Mouse (Mus musculus) liver, embryonic 11.5 days (tissue): ENCODE measurements at regions not wholly inside any gene's neighbourhood (a gene's known extent, or its start where the extent isn't known, plus 50 kb on each side); places are given as distances from the start of the nearest gene placed in this dataset.

Source experiments
- ATAC-seq: fragments of 200-750 bp; cut with Nextera tagmentation; replicated peaks from 2 replicates; pipeline ENCODE4 v1.8.0; 2017; ENCODE audit warnings: moderate number of reproducible peaks, mild to moderate bottlenecking, moderate TSS enrichment, moderate library complexity; ENCODE audit not compliant: low FRiP score
- DNase-seq: peaks from one replicate; pipeline ENCODE4 v3.0.0-alpha.2; 2017; ENCODE audit warnings: low spot score
- H3K27ac ChIP-seq: fragments of 300-500 bp; sonication (generic); 2 replicates; pipeline ENCODE4 v1.5.1; 2014; ENCODE audit warnings: mild to moderate bottlenecking, low read depth, low read length, control low read depth
- H3K27me3 ChIP-seq: fragments of 300-500 bp; sonication (generic); replicated peaks from 2 replicates; pipeline ENCODE4 v1.6.1; 2014; ENCODE audit warnings: low read length, mixed read lengths; ENCODE audit not compliant: control insufficient read depth, insufficient read depth
- H3K36me3 ChIP-seq: fragments of 300-500 bp; sonication (generic); 2 replicates; pipeline ENCODE4 v1.6.1; 2014; ENCODE audit warnings: mild to moderate bottlenecking, low read length, moderate library complexity, mixed read lengths; ENCODE audit not compliant: control insufficient read depth, insufficient read depth
- H3K4me1 ChIP-seq: fragments of 300-500 bp; sonication (generic); replicated peaks from 2 replicates; pipeline ENCODE4 v1.6.1; 2014; ENCODE audit warnings: low read length, mixed read lengths; ENCODE audit not compliant: control insufficient read depth, insufficient read depth
- H3K4me2 ChIP-seq: fragments of 300-500 bp; sonication (generic); 2 replicates; pipeline ENCODE4 v1.6.1; 2014; ENCODE audit warnings: mild to moderate bottlenecking, control low read depth, moderate library complexity
- H3K4me3 ChIP-seq: fragments of 300-500 bp; sonication (generic); 2 replicates; pipeline ENCODE4 v1.5.1; 2014; ENCODE audit warnings: low read depth, low read length, control low read depth
- H3K9ac ChIP-seq: fragments of 300-500 bp; sonication (generic); 2 replicates; pipeline ENCODE4 v1.6.1; 2014; ENCODE audit warnings: low read depth, low read length, control low read depth
- H3K9me3 ChIP-seq: fragments of 300-500 bp; sonication (generic); 2 replicates; pipeline ENCODE4 v1.6.1; 2016; ENCODE audit warnings: low read length, inconsistent platforms, mixed read lengths; ENCODE audit not compliant: control insufficient read depth
- WGBS: fragments of 180-500 bp; shearing (Covaris S2); extraction: QIAGEN DNeasy Blood & Tissue Kit; methylation state at CpG from one replicate; pipeline ENCODE4 v1.1.7; 2014; 5-methylcytosine and 5-hydroxymethylcytosine counted together

- ATAC-seq = no peak
- H3K4me3 ChIP-seq = no peak overlapping the region
- no peaks in the 10 kb centered on the region for H3K9me3 ChIP-seq
- H3K4me2 ChIP-seq = no peak overlapping the region
- no peak for DNase-seq
- 81% methylated on average over 4 of the region's 4 CpGs for WGBS
- H3K27ac ChIP-seq = peak overlapping the region; percentile 20; the same call in 1 of the 2 replicates
- H3K27me3 ChIP-seq = no peaks in the 10 kb centered on the region
- H3K4me1 ChIP-seq = peaks cover 35% of the 10 kb centered on the region
- H3K9ac ChIP-seq = no peak overlapping the region
- H3K36me3 ChIP-seq = no peaks in the 10 kb centered on the region
Measured at GRCm38 (mm10) chr13:111940275-111940674, 131.5 kb upstream of the Map3k1 start.

GRCm38 (mm10) chr13:111940796-111941513 is 132.2 kb upstream of the Map3k1 start:
- Histone ChIP-seq H3K9ac (peak overlapping the region; percentile 49; the same call in 1 of the 2 replicates), H3K4me1 (peaks cover 34% of the 10 kb centered on the region), H3K36me3 (no peaks in the 10 kb centered on the region), H3K4me2 (0 out of 2 replicates have a peak overlapping the region, but pooled peaks have one; percentile 0), H3K27me3 (no peaks in the 10 kb centered on the region), H3K9me3 (no peaks in the 10 kb centered on the region), H3K27ac (peak overlapping the region; percentile 69), H3K4me3 (no peak overlapping the region)
- WGBS = 45% methylated on average over 6 of the region's 6 CpGs
- DNase-seq (no peak), ATAC-seq (peak; percentile 96)

GRCm38 (mm10) chr13:111941946-111942345 is 133.2 kb upstream of the Map3k1 start:
- Histone ChIP-seq H3K9me3 (no peaks in the 10 kb centered on the region), H3K27me3 (no peaks in the 10 kb centered on the region), H3K36me3 (no peaks in the 10 kb centered on the region), H3K4me2 (no peak overlapping the region), H3K9ac (no peak overlapping the region), H3K4me1 (peaks cover 29% of the 10 kb centered on the region), H3K27ac (no peak overlapping the region), H3K4me3 (no peak overlapping the region)
- ATAC-seq (no peak), DNase-seq (no peak)
- 79% methylated on average over 4 of the region's 4 CpGs for WGBS

GRCm38 (mm10) chr13:111943392-111944088 is 134.7 kb upstream of the Map3k1 start:
- no peak overlapping the region for H3K9ac ChIP-seq
- DNase-seq (no peak), ATAC-seq (no peak)
- H3K4me3 ChIP-seq = no peak overlapping the region
- no peaks in the 10 kb centered on the region for H3K9me3 ChIP-seq
- H3K27me3 ChIP-seq = no peaks in the 10 kb centered on the region
- 62% methylated on average over 15 of the region's 15 CpGs for WGBS
- peaks cover 27% of the 10 kb centered on the region for H3K4me1 ChIP-seq
- no peak overlapping the region for H3K27ac ChIP-seq
- no peaks in the 10 kb centered on the region for H3K36me3 ChIP-seq
- no peak overlapping the region for H3K4me2 ChIP-seq

GRCm38 (mm10) chr13:111944089-111944406 is 135.3 kb upstream of the Map3k1 start:
- Histone ChIP-seq H3K4me1 (peaks cover 22% of the 10 kb centered on the region), H3K36me3 (no peaks in the 10 kb centered on the region)

GRCm38 (mm10) chr13:111946271-111946670 is 137.5 kb upstream of the Map3k1 start:
- Histone ChIP-seq H3K4me1 (peaks cover 7% of the 10 kb centered on the region), H3K27ac (no peak overlapping the region), H3K9ac (no peak overlapping the region), H3K36me3 (no peaks in the 10 kb centered on the region), H3K4me3 (no peak overlapping the region), H3K27me3 (no peaks in the 10 kb centered on the region), H3K9me3 (no peaks in the 10 kb centered on the region), H3K4me2 (no peak overlapping the region)
- no peak for DNase-seq
- ATAC-seq = no peak
- 81% methylated on average over 4 of the region's 4 CpGs for WGBS

More at GRCm38 (mm10) chr13:111944089-111944406, 135.3 kb upstream of the Map3k1 start:
- Histone ChIP-seq H3K9me3 (no peaks in the 10 kb centered on the region), H3K27ac (no peak overlapping the region), H3K4me2 (no peak overlapping the region), H3K27me3 (no peaks in the 10 kb centered on the region), H3K4me3 (no peak overlapping the region), H3K9ac (no peak overlapping the region)
- 25% methylated on average over 5 of the region's 5 CpGs for WGBS
- ATAC-seq (no peak), DNase-seq (no peak)

GRCm38 (mm10) chr13:111946811-111947210 is 138.0 kb upstream of the Map3k1 start:
- Histone ChIP-seq H3K9ac (no peak overlapping the region), H3K27ac (no peak overlapping the region), H3K27me3 (no peaks in the 10 kb centered on the region), H3K4me3 (no peak overlapping the region), H3K36me3 (no peaks in the 10 kb centered on the region), H3K9me3 (no peaks in the 10 kb centered on the region), H3K4me2 (no peak overlapping the region), H3K4me1 (peaks cover 2% of the 10 kb centered on the region; the same call in 1 of the 2 replicates)
- ATAC-seq (no peak), DNase-seq (no peak)
- 91% methylated on average over 8 of the region's 8 CpGs for WGBS

GRCm38 (mm10) chr13:111948395-111948794 is 139.6 kb upstream of the Map3k1 start:
- Histone ChIP-seq H3K4me1 (no peaks in the 10 kb centered on the region; the same call in 1 of the 2 replicates), H3K4me3 (no peak overlapping the region), H3K9ac (no peak overlapping the region), H3K27me3 (no peaks in the 10 kb centered on the region), H3K27ac (no peak overlapping the region), H3K4me2 (no peak overlapping the region), H3K9me3 (no peaks in the 10 kb centered on the region), H3K36me3 (no peaks in the 10 kb centered on the region)
- WGBS = 58% methylated on average over 3 of the region's 3 CpGs
- ATAC-seq = no peak
- no peak for DNase-seq

GRCm38 (mm10) chr13:111950042-111950441 is 141.2 kb upstream of the Map3k1 start:
- no peak for ATAC-seq
- Histone ChIP-seq H3K27ac (no peak overlapping the region), H3K9ac (no peak overlapping the region), H3K4me3 (no peak overlapping the region), H3K36me3 (no peaks in the 10 kb centered on the region), H3K27me3 (no peaks in the 10 kb centered on the region), H3K9me3 (no peaks in the 10 kb centered on the region), H3K4me1 (no peaks in the 10 kb centered on the region; the same call in none of the 2 replicates), H3K4me2 (no peak overlapping the region)
- WGBS = 90% methylated on average over 1 of the region's 1 CpGs
- no peak for DNase-seq
